Mouse (Mus musculus): ENCODE measurements at regions not wholly inside any gene's neighbourhood (a gene's known extent, or its start where the extent isn't known, plus 50 kb on each side); places are given as distances from the start of the nearest gene placed in this dataset.

DNA sequence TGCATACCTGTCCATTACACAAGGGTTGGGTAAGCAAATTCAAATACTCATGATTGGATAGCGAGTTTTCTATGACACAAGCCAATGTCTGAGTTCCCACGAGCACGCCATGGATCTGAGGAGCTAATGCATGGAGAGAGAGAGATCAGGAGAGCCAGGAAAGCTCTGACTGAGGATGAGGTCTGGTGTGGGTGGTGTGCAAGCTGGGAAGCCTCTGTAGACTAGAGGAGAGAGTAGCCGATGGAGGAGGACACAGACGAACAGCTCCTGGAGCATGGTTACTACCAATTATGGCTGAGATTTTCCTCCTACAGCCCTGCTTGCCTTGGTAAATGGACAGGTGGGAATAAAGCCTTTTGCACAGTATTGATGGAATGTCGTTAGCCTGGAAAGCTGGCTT is 195.1 kb downstream of the Cetn3 start:
- no peak for TF ChIP-seq POLR2A (IDR thresholded peaks at IDR 0.05; ENCODE audit: borderline replicate concordance, extremely low read depth, insufficient read depth, insufficient read length, poor library complexity, severe bottlenecking)
- no peak for TF ChIP-seq CTCF (IDR thresholded peaks at IDR 0.05; ENCODE audit: borderline replicate concordance, extremely low read depth, insufficient read depth, insufficient read length)

Measured in brain, embryonic 14.5 days (tissue).